Mouse (Mus musculus) layer of hippocampus, postnatal 25 days (tissue): Measurements from ENCODE around the gene Tmem176b. TPM values are rescaled to one million over a fixed set of nuclear protein-coding genes. Genes with fewer than 3 reads are reported as not detected.
"Not testable (repeated sequence)": the region's sequence is repeated elsewhere in the genome, so short reads cannot be mapped to it uniquely, and the experiment has no call there.

Experiments used
- DNase-seq, 2 experiments: peaks; one replicate each; pipeline ENCODE4 v3.0.0; 2022; ENCODE audit warnings: mixed read lengths in 2 of 2, low spot score in 1 of 2; ENCODE audit errors: extremely low spot score in 1 of 2
- total RNA-seq, 2 experiments: library from RNA; stranded (reverse); gene quantifications; 2 replicates each; pipeline ENCODE4 v1.2.3; 2021

The Tmem176b gene
- total RNA-seq, 2 experiments from 2014 or later, result 54.9 to 64.9 TPM

DNA sequence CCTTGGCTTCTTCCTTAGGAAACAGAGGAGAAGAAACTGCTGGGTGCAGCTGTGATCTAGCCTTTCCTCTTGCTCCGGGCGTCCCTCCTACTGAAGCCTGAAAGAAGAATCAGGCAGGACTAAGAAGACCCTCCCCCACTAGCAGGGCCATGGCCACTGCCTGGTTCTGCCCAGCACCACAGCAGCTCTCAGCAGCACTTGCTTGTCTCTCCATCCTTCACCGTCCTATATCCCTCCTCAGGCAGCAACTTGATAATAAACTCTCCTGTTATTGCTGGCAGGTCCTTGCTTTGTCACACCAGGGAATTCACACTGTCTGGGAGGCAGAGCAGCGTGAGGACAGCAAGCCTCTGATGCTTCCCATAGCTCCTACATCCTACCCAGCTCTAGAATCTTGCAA lies 3.8 kb upstream of the Tmem176b start:
- DNase-seq, result no peak

GRCm38 (mm10) chr6:48842111-48842842 lies 981 bp upstream of the Tmem176b start:
- peak in 1 of 2 experiments; percentile 31 for DNase-seq

- DNase-seq, result peak in 1 of 2 experiments; percentile 14
Observed at GRCm38 (mm10) chr6:48840371-48840969, 826 bp downstream of the Tmem176b start, which contains the start of gene Tmem176a. Gene Tmem176a (plus strand): TSS chr6:48840919.

DNA sequence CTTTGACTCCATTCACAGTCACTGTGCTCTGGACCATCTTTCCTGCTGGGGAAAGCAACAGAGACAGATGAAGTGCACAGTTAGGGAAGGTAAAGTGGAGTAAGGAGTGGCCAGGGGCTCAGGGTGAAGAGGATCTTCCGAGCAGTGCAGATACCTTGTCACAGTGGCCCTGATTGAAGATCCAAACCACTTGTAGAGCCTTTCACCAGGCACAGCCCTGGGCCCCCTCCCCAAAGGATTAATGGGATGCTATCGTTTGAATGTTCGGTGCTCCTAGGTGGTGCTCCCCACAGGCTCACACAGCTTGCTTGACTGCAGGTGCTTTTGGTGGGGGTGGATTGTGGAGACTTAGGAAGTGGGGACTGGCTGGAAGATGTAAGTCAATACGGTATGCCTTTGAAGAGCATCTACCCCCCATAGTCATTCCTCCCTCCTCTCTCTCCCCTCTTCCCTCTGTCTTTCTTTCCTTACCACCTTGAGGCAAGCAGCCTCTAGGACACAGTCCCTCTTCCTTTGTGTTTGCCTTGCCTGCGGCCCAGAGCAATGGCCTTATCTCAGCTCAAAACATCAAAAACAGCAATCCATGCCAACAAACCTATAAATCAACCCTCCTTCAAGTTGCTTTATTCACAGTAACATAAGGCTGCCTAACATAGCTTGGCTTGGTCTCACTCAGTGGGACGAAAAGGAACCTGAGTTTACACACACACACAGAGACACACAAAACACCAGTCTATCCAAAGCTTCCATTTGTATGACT lies 2.8 kb downstream of the Tmem176b start:
- DNase-seq, result no peak

DNA sequence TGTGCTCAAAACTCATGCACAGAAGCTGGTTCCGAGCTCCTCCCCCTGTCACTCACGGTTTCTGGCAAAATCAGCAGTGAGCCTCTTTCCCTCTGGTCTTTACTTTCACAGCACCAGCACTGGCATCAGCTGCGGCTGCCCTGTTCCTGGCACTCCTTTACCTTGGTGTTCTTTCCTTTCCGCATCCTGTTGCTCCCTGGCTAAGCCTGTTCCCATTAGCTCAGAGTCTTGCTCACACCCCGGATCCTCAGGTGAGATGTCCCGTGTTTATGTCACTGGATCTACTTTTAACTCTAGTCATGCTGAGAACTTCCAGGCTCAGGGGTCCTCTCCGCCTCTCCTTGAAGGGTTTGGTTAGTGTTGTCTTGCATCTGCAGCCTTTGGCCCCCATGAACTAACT lies 3.8 kb downstream of the Tmem176b start:
- DNase-seq, result no peak

DNA sequence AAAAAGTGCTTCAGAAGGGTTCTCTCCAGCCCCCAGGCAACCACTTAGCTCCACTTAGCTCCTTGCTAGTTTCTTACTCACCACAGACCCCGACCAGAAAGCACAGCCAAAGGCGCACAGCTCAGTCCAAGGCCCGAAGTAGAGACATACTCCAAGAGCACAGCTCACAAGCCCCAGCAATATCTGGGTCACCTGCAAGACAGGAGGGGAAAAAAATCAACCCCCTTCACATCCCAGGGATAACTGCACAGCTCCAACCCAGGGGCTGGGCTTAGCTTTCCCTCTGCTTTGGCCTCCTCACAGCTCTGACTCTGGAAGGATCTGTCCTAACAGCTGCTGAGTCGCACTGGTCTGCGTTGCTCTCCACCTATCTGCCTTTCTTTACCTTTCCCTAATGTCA lies 5.2 kb downstream of the Tmem176b start:
- no peak for DNase-seq

DNA sequence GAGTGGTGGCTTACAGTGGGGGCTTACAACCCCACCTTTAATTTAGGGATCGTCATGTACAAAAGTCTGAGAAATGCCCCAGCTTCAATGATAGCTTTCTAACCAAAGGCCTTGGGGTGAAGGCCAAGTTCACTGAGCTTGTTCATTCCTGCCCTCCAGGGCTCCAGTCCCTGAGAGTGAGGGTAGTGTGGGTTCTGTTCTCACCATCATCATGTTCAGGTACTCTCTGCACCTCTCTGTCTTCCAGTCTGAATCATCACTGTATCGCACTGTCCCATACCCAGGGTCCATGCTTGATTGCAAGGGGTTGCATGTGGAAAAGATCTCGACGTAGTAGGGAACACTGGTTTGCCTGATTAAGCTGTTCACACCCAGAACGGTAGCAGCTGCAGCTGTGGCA lies 6.1 kb downstream of the Tmem176b start:
- DNase-seq, result no peak

DNA sequence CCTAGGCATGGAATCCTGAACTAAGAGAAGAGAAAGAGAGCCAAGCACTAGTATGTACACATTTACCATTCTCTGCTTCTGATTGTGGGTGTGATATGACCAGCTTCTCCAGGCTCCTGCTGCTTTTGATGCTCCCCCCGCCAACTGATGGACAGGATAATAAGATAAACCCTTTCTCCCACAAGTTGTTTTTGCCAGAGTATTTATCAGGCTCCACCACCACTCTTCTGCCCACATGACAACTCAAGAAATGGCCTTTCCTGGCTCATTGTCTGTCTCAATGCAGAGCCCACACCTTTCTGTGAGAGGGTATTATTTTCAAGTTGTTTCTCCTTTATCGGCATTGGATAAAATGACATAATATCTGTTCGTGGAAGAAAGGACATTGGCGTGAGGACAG lies 7.8 kb downstream of the Tmem176b start:
- DNase-seq, result no peak

DNA sequence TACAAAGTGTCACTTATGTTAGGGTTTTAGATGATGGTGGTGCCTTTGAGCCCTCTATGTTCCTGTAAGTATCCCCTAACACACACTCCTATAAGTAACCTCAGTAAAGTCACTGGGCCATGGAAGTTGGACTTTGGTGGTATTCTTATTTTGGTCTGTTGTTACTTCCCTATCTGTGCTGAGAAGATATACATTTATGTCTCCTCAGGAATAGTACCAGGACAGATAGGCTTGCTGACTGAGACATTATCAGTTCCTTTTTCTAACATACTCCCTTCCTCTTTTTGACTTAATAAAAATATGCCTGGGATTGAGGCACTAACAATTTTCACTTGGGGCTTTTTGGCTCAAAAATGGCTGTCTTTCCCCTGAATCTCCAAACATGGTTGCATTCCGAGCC lies 8.9 kb downstream of the Tmem176b start:
- no peak for DNase-seq

DNA sequence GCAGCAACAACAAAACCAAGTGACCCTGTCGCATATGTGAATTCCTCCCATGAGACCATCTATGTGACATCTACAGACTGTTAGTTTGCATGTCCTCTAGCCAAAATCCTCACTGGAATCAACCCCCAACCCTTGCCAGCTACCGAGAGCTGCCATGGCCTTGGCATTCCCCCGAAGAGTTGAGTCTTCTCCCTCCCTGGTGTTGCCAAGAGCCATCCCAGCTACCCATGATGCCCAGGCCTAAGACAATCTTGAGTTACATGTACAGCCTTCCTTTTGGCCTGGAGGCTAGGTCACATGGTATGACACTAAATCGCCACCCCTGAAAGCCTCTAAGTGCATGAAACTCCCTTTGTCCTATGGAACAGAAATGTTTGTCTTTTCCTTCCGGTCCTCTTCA lies 10.2 kb downstream of the Tmem176b start:
- DNase-seq, result no peak

DNA sequence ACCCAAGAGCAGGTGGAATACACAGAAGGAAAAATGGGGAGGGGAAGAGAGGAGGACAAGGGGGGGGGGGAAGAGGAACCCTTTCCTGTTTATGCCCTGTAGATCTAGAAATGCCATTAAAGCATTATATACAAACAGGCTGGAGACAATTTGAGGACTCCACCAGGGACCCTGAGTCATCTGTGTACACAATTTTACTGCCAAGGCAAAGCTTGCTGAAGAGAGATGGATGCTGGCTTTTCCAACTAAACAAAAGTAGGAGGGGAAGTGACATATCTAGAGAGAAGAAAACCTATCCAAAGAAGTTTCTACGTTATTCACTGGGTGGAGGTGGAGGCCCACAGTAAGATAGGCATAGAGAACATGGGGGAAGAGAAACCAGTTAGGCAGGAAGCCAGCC lies 11.1 kb downstream of the Tmem176b start:
- no peak for DNase-seq

DNA sequence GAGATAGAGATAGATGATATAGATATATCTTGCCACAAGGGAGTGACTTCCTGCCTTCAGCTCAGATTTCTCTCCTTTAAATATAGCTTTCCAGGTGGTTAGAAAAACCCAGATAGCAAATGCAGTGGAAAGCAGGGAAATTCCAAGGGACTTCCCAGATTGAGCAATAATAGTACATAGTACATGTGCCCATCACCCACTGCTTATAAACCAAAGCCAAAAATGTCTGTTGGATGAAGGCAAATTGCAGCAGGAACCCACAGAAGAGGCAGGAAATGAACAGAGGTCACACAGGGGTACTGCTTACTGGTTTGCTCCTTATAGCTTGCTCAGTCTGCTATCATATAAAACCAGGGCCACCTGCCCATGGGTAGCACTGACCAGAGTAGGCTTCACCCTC lies 11.6 kb downstream of the Tmem176b start:
- no peak for DNase-seq

- no peak for DNase-seq
Observed at GRCm38 (mm10) chr6:48828976-48829375, 12.3 kb downstream of the Tmem176b start.

DNA sequence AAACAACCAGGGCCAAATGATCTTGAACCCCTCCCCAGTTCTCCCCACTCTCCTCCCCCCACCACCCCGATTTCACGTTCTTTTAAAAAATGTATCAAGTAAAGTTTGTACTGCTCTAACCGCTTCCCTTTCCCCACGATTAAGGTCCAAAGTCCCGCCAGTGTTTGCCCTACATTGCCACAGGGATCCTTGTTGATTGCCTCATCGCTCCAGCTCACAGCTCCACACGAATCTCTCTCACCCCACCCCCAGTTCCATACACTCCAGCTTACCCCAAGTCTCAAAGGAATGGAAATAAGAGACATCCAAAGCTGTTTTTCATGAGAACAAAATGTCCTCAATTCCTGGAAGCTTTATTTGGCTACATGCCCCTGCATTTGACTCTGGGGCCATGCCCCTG lies 16.3 kb downstream of the Tmem176b start:
- DNase-seq, result no peak

- not testable (repeated sequence) for DNase-seq
Observed at GRCm38 (mm10) chr6:48821991-48822785, 19.1 kb downstream of the Tmem176b start.

GRCm38 (mm10) chr6:48817815-48818214 lies 23.5 kb downstream of the Tmem176b start:
- DNase-seq, result peak in 1 of 2 experiments; percentile 76

DNA sequence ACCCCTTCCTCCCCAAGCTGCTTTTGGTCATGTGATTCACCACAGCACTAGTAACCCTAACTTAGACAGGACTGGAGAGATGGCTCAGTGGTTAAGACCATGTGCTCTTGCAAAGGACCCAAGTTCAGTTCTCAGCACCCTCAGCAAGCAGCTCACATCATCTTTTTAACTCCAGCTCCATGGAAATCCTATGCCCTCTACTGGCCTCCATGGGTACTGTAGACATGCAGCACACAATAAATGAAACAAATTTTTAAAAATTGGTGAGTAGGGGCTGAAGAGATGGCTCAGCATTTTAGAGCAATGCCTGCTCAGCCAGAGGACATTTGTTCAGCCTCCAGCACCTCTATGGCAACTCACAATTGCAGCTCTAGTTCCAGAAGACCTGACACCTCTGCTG lies 26.3 kb downstream of the Tmem176b start:
- no peak for DNase-seq

GRCm38 (mm10) chr6:48809494-48810219 lies 31.6 kb downstream of the Tmem176b start:
- no peak for DNase-seq

- no peak for DNase-seq
Observed at GRCm38 (mm10) chr6:48806746-48807145, 34.5 kb downstream of the Tmem176b start.

GRCm38 (mm10) chr6:48804346-48804745 lies 37.0 kb downstream of the Tmem176b start:
- DNase-seq, result no peak
